Mouse (Mus musculus) NIH3T3 (cell line): Measurements from ENCODE around the gene T2.
"Not testable (repeated sequence)": the region's sequence is repeated elsewhere in the genome, so short reads cannot be mapped to it uniquely, and the experiment has no call there.

Experiments used
- DNase-seq: peaks from one replicate; pipeline ENCODE4 v3.0.0-alpha.2; 2012; ENCODE audit warnings: low read depth

Gene T2

GRCm38 (mm10) chr17:8367514-8368480 lies 12.0 kb downstream of the T2 start:
- peak; percentile 39 for DNase-seq

GRCm38 (mm10) chr17:8368570-8368969 lies 12.8 kb downstream of the T2 start:
- no peak for DNase-seq

GRCm38 (mm10) chr17:8369171-8369570 lies 13.4 kb downstream of the T2 start:
- no peak for DNase-seq

GRCm38 (mm10) chr17:8370634-8371229 lies 14.9 kb downstream of the T2 start:
- no peak for DNase-seq

- peak; percentile 70 for DNase-seq
These were observed 16.0 kb downstream of the T2 start for GRCm38 (mm10) chr17:8371834-8372233.

GRCm38 (mm10) chr17:8372286-8373046 lies 16.7 kb downstream of the T2 start:
- peak; percentile 91 for DNase-seq

GRCm38 (mm10) chr17:8377298-8377697 lies 21.5 kb downstream of the T2 start:
- DNase-seq, result no peak

GRCm38 (mm10) chr17:8385441-8385840 lies 29.6 kb downstream of the T2 start:
- DNase-seq, result peak; percentile 38

GRCm38 (mm10) chr17:8388463-8388862 lies 32.7 kb downstream of the T2 start:
- DNase-seq, result no peak

- no peak for DNase-seq
These were observed 33.4 kb downstream of the T2 start for GRCm38 (mm10) chr17:8388990-8389789.

GRCm38 (mm10) chr17:8389790-8390095 lies 34.0 kb downstream of the T2 start:
- DNase-seq, result no peak

GRCm38 (mm10) chr17:8390487-8390886 lies 34.7 kb downstream of the T2 start:
- no peak for DNase-seq

GRCm38 (mm10) chr17:8396371-8396770 lies 40.6 kb downstream of the T2 start:
- DNase-seq, result no peak

- DNase-seq, result no peak
These were observed 42.2 kb downstream of the T2 start for GRCm38 (mm10) chr17:8397946-8398345.

GRCm38 (mm10) chr17:8403932-8404331 lies 48.1 kb downstream of the T2 start:
- not testable (repeated sequence) for DNase-seq

GRCm38 (mm10) chr17:8406285-8406684 lies 50.5 kb downstream of the T2 start:
- no peak for DNase-seq

GRCm38 (mm10) chr17:8408002-8408401 lies 52.2 kb downstream of the T2 start:
- DNase-seq, result not testable (repeated sequence)

- peak; percentile 58 for DNase-seq
These were observed 53.0 kb downstream of the T2 start for GRCm38 (mm10) chr17:8408589-8409295.

GRCm38 (mm10) chr17:8410330-8410729 lies 54.5 kb downstream of the T2 start:
- DNase-seq, result no peak

GRCm38 (mm10) chr17:8413656-8414055 lies 57.9 kb downstream of the T2 start:
- DNase-seq, result no peak

- no peak for DNase-seq
These were observed 59.7 kb downstream of the T2 start for GRCm38 (mm10) chr17:8415533-8415932.
